Mouse (Mus musculus): Measurements from ENCODE around the gene Efhd2. TPM values are rescaled to one million over a fixed set of nuclear protein-coding genes. Genes with fewer than 3 reads are reported as not detected.

Efhd2 gene
- polyA plus RNA-seq, 1 experiment from 2014 or later = 112 TPM

DNA sequence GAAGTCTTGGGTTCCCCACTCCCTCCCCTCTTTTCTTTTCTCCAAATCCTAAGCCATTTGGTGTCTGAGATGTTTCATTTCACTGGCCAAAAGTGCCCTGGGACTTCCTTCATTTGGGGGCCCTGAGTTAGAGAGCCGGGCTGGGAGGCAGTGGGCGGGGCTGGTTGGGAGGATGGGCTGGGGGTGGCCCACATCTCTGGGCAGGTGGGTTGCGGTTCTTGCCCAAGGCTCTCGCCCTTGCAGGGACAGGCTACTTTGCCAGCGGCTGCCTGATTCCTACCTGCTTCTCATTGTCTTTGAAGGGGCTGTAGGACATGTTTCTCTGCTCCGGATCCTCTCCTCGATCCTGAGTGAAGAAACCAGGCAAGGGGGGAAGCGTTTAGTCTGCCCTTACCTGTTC is 24.2 kb upstream of the Efhd2 start:
- Histone ChIP-seq H3K27me3 (no peaks in the 10 kb centered on the region), H3K4me1 (peaks cover 70% of the 10 kb centered on the region), H3K27ac (replicated peaks) (peak overlapping the region; percentile 96), H3K9ac (replicated peaks) (no peak overlapping the region), H3K4me2 (replicated peaks) (no peak overlapping the region), H3K4me3 (no peak overlapping the region), H3K36me3 (no peaks in the 10 kb centered on the region), H3K9me3 (no peaks in the 10 kb centered on the region)
- 85% methylated on average over 8 of the region's 8 CpGs for WGBS
- ATAC-seq (ENCODE audit: low FRiP score, low read depth) = no peak

DNA sequence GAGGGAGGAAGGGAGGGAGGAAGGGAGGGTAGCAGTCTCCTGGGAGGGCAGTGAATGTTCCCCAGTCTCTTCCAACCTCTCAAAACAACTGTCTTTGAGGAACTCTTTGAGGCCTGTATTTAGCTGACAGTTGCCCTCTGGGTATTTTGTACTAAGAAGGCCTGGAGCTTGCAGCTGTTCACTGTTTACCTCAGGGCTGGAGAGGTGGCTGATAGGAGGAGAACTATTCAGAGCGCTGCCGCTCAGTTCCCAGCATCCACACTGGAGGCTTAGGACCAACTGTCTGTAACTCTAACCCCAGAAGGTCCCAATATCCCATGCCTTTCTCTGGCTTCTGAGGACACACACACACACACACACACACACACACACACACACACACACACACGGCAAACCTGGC is 23.1 kb upstream of the Efhd2 start:
- H3K4me3 ChIP-seq = no peak overlapping the region
- peaks cover 64% of the 10 kb centered on the region for H3K4me1 ChIP-seq
- no peaks in the 10 kb centered on the region for H3K27me3 ChIP-seq
- no peaks in the 10 kb centered on the region for H3K36me3 ChIP-seq
- H3K9ac ChIP-seq (replicated peaks) = no peak overlapping the region
- H3K4me2 ChIP-seq (replicated peaks) = no peak overlapping the region
- H3K27ac ChIP-seq (replicated peaks) = peak overlapping the region; percentile 96
- WGBS = 38% methylated on average over 3 of the region's 3 CpGs
- no peak for ATAC-seq (ENCODE audit: low FRiP score, low read depth)
- H3K9me3 ChIP-seq = no peaks in the 10 kb centered on the region

DNA sequence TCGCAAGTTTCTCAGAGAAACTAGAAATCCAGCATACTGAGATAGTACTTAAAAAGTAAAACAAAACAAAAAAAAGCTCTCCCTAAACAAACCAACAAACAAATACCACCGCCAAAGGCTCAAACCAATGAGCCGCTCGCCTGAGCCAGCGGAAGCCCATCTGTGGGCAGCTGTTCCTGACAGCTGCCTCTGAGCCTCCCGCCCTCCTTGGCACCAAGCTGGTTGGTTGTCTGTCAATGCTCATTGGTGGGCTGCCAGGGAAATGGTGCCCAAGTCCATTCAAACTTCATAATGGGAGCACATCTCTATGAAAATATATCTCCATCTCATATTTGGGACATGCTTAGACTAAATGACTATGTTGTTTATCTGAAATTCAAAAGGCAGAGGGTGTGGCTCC is 22.5 kb upstream of the Efhd2 start:
- Histone ChIP-seq H3K27ac (replicated peaks) (peak overlapping the region; percentile 96; the same call in 1 of the 2 replicates), H3K27me3 (no peaks in the 10 kb centered on the region), H3K9ac (replicated peaks) (no peak overlapping the region), H3K4me1 (peaks cover 58% of the 10 kb centered on the region), H3K4me2 (replicated peaks) (no peak overlapping the region), H3K9me3 (no peaks in the 10 kb centered on the region), H3K4me3 (no peak overlapping the region), H3K36me3 (no peaks in the 10 kb centered on the region)
- 87% methylated on average over 6 of the region's 6 CpGs for WGBS
- ATAC-seq (ENCODE audit: low FRiP score, low read depth) = no peak

DNA sequence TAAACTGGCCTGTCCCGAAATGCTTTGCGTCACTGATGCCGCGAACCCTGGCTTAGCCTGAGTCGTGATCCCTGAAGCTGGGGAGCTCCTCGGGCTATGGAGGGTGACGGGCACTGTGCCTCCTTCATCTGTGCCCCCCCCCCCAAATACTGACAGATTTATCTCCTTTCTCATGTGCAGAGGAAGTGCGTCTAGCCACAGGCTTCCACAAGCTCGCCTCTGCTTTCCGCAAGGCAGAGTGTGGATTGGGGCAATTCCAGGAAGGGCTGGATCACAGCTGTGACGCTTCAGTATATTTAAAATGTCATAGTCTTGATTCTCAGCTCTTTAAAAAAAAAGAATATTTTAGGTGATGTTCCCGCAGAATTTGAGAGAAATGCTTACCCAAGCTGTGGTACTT is 21.1 kb upstream of the Efhd2 start:
- Histone ChIP-seq H3K4me3 (no peak overlapping the region), H3K4me1 (peaks cover 44% of the 10 kb centered on the region), H3K9ac (replicated peaks) (no peak overlapping the region), H3K27me3 (no peaks in the 10 kb centered on the region), H3K36me3 (no peaks in the 10 kb centered on the region), H3K9me3 (no peaks in the 10 kb centered on the region), H3K4me2 (replicated peaks) (no peak overlapping the region), H3K27ac (replicated peaks) (no peak overlapping the region)
- 86% methylated on average over 12 of the region's 12 CpGs for WGBS
- ATAC-seq (ENCODE audit: low FRiP score, low read depth) = no peak

DNA sequence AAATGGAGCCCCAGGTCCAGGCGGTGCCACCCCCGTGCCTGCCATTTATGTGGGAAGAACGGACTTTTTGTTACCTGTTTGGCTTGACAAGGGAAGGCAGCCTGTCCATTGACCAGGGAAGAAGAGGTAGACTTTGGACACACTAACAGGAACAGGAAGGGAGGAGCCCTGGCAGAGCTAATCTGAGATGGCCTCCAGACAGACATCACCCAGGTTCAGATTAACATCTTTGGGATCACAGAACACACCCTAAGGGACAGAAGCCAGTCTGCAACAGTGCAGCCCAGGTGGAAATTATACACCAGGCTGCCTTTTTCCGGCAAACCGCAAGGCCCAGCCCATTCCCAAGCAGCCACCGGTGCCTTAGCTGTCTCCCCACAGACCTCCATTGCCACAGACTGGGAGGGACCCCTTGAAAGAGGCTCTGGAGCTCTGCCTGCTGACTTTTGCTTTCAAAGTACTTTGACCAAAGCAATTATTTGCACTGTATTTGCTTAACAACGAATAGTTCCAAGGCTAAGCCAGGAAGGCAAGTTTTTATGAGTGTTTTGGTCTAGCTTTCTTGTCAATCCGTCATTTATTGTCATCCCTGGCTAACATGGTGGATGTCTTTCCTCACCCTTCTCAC is 18.6 kb upstream of the Efhd2 start:
- ATAC-seq (ENCODE audit: low FRiP score, low read depth) = no peak
- Histone ChIP-seq H3K4me3 (no peak overlapping the region), H3K9ac (replicated peaks) (no peak overlapping the region), H3K36me3 (no peaks in the 10 kb centered on the region), H3K9me3 (no peaks in the 10 kb centered on the region), H3K4me2 (replicated peaks) (no peak overlapping the region), H3K27me3 (no peaks in the 10 kb centered on the region), H3K4me1 (peaks cover 20% of the 10 kb centered on the region), H3K27ac (replicated peaks) (no peak overlapping the region)
- WGBS = 88% methylated on average over 8 of the region's 8 CpGs

DNA sequence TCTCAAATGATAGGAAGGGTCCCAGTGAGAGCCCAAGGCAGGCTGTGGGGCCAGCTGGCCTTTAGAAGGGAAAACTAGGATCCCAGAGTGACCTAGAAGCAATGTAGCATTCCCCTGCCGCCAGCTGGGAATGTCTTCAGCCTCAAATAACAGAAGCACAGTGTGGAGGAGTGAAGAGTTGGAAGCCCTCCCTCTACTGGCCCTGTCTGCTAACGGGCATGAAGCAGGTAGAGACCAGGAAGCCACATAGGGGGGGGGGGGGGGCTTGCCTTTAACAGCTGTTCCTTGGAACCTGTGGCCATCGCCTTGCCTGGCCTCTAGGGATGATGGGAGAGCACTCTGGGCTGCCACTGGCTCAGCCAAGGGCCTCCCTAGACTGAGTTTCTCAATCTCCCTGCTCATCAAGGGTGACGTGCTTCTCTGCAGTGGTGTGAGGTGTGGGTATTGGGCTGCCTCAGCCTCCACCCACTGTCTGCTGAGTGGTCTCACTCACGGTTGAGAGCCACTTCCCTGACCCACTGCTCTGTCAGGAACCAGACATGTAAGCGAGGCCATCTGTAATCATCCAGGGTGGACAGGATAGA is 11.8 kb upstream of the Efhd2 start:
- H3K4me1 ChIP-seq = peaks cover 3% of the 10 kb centered on the region; the same call in 1 of the 2 replicates
- 48% methylated on average over 6 of the region's 6 CpGs for WGBS
- no peak overlapping the region for H3K4me2 ChIP-seq (replicated peaks)
- H3K9me3 ChIP-seq = no peaks in the 10 kb centered on the region
- no peak for ATAC-seq (ENCODE audit: low FRiP score, low read depth)
- no peaks in the 10 kb centered on the region for H3K36me3 ChIP-seq
- peaks cover 7% of the 10 kb centered on the region for H3K27me3 ChIP-seq
- no peak overlapping the region for H3K9ac ChIP-seq (replicated peaks)
- H3K27ac ChIP-seq (replicated peaks) = no peak overlapping the region
- H3K4me3 ChIP-seq = no peak overlapping the region

DNA sequence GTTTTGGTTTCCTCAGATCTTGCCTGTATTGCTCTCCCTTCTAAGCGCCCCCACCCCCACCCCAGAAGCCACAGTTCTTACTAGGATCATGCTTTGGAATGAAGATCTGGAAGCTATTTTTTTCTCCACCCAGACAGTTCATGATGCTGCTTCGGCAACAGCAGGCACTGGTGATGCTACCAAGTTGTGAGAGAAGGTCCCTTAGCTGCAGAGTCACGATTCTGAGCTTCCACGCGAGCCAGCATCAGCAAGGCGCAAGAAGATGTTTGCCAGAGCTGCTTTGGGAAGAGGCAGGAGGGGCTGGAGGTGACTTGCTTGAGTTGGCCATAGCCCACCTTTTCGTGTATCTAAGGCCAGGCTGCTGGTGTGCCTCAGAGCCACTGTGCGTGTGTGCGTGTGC is 10.7 kb upstream of the Efhd2 start:
- H3K4me2 ChIP-seq (replicated peaks) = no peak overlapping the region
- peaks cover 7% of the 10 kb centered on the region for H3K27me3 ChIP-seq
- no peaks in the 10 kb centered on the region for H3K36me3 ChIP-seq
- H3K4me1 ChIP-seq = peaks cover 3% of the 10 kb centered on the region; the same call in 1 of the 2 replicates
- 80% methylated on average over 9 of the region's 9 CpGs for WGBS
- H3K27ac ChIP-seq (replicated peaks) = no peak overlapping the region
- no peak overlapping the region for H3K4me3 ChIP-seq
- no peak overlapping the region for H3K9ac ChIP-seq (replicated peaks)
- no peak for ATAC-seq (ENCODE audit: low FRiP score, low read depth)
- H3K9me3 ChIP-seq = no peaks in the 10 kb centered on the region

DNA sequence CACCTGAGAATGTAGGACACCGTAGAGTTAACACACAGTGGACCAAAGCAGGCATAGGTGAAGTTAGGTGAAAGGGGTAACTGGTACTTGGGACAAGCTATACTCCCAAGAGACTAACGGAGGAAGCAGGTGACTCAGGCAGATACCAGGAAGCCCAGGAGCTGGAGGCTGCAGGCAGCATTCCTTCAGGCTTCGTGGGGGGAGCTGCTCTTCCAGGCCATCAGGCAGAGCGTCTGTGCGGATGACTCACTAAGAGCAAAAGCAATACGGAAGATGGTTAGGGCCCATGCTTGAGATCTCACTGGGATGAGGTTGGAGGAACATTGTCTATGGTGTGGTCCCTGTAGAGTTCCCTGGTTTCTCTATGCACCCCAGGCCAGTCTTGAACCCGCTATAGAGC is 8.1 kb upstream of the Efhd2 start:
- Histone ChIP-seq H3K27me3 (peaks cover 5% of the 10 kb centered on the region), H3K9me3 (no peaks in the 10 kb centered on the region), H3K36me3 (no peaks in the 10 kb centered on the region), H3K27ac (replicated peaks) (no peak overlapping the region), H3K4me1 (peaks cover 3% of the 10 kb centered on the region; the same call in 1 of the 2 replicates), H3K4me2 (replicated peaks) (no peak overlapping the region), H3K4me3 (no peak overlapping the region), H3K9ac (replicated peaks) (no peak overlapping the region)
- WGBS = 93% methylated on average over 7 of the region's 7 CpGs
- no peak for ATAC-seq (ENCODE audit: low FRiP score, low read depth)

DNA sequence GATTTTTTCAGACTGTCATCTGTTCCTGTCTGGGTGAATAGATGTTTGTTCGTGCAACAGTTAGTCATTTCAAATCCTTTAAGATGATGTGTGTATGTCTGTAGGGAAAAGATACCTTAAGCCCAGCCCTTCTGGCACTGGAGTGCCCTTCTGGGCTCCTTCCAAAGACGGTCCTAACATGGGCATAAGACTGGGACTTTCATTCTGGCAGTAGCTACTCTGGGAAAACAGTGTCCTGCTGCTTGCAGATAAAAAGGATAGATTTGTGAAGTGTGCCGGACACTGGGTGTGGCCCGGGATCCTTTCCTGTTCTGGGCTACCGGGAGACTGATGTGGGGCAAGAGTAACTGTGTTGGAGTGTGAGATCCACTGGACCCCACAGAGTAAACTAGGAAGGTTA is 7.2 kb upstream of the Efhd2 start:
- 0 out of 2 replicates have a peak, but pooled peaks cover 4% of the 10 kb centered on the region for H3K27me3 ChIP-seq

DNA sequence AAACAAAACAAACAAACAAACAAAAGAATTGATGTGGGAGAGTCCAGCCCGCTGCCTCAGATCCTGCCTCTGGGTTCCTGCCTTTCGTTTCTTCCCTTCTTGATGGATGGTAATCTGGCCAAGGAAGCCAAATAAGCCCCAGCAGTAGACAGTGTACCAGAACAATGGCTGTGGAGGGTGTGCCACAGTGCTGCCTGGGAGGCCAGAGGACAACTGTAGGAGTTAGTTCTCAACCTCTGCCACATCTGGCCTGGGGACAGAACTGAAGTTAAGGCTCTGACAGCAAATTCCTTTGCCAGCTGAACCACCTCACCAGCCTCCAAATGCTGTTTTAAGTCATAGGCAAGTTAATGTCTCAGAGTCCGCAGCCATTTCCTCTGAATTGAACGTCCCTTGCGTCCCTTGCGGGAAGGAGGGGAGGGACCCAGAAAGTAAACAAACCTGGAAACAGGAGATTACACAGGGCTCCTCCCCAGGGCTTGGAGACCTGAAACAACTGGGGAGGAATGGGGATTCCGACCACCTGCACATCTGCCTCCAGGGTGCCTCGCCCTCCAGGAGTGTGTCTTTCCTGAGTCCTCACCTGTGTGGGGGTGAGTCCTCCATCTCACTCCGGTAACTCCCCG is 6.7 kb upstream of the Efhd2 start:
- no peak overlapping the region for H3K4me3 ChIP-seq
- no peak overlapping the region for H3K9ac ChIP-seq (replicated peaks)
- no peaks in the 10 kb centered on the region for H3K36me3 ChIP-seq
- H3K27ac ChIP-seq (replicated peaks) = no peak overlapping the region
- H3K27me3 ChIP-seq = peaks cover 7% of the 10 kb centered on the region; the same call in 1 of the 2 replicates
- no peaks in the 10 kb centered on the region for H3K9me3 ChIP-seq
- ATAC-seq (ENCODE audit: low FRiP score, low read depth) = no peak
- peaks cover under 1% of the 10 kb centered on the region; the same call in 1 of the 2 replicates for H3K4me1 ChIP-seq
- H3K4me2 ChIP-seq (replicated peaks) = no peak overlapping the region
- 74% methylated on average over 10 of the region's 10 CpGs for WGBS

More for the DNA sequence above, 7.2 kb upstream of the Efhd2 start:
- WGBS = 81% methylated on average over 5 of the region's 5 CpGs
- Histone ChIP-seq H3K9ac (replicated peaks) (no peak overlapping the region), H3K4me3 (no peak overlapping the region), H3K4me2 (replicated peaks) (no peak overlapping the region), H3K4me1 (peaks cover 3% of the 10 kb centered on the region; the same call in 1 of the 2 replicates), H3K27ac (replicated peaks) (no peak overlapping the region), H3K36me3 (no peaks in the 10 kb centered on the region), H3K9me3 (no peaks in the 10 kb centered on the region)
- ATAC-seq (ENCODE audit: low FRiP score, low read depth) = no peak

DNA sequence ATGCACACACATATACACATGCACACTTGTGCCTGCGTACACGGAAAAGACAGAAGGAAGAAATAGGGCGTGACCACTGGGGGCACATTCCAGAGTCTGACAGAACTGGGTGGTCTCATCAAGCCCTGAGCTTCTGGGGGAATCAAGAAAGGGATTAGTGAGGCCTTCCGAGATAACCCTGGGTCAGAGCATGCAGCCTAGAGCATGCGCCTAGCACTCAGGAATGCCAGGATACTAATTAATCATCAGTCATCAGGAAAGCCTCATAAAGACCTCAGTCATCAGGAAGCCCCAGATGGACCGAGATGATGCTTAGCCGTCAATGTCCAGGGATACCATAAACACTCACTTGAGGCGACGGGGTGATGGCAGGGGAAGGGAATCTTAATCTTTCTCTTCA is 5.2 kb upstream of the Efhd2 start:
- no peak overlapping the region for H3K27ac ChIP-seq (replicated peaks)

DNA sequence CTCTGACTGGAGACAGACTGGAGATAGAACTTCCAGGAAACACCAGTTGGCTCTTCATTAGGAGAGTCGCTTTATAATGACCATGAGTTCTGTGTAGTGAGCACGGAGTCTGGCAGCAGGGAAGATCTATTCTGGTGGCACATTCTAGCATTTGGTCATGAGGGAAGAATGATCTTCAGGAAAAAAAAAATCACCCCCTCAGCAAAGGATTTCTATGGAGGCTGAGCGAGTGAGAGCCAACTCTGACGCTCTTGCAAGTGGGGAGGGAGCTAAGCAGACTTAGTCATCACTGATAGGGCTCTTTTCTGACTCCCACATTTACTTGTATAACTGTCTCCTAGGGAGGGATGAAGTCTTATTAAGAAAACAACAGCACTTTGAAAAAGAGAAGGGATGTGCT is 4.4 kb upstream of the Efhd2 start:
- H3K9ac ChIP-seq (replicated peaks) = no peak overlapping the region
- H3K27me3 ChIP-seq = peaks cover 10% of the 10 kb centered on the region; the same call in 1 of the 2 replicates
- no peaks in the 10 kb centered on the region for H3K36me3 ChIP-seq
- H3K9me3 ChIP-seq = no peaks in the 10 kb centered on the region
- no peak overlapping the region for H3K4me3 ChIP-seq
- no peak overlapping the region for H3K27ac ChIP-seq (replicated peaks)
- H3K4me2 ChIP-seq (replicated peaks) = no peak overlapping the region
- WGBS = 78% methylated on average over 4 of the region's 4 CpGs
- peaks cover 12% of the 10 kb centered on the region for H3K4me1 ChIP-seq
- no peak for ATAC-seq (ENCODE audit: low FRiP score, low read depth)

More for the DNA sequence above, 5.2 kb upstream of the Efhd2 start:
- no peak overlapping the region for H3K4me3 ChIP-seq
- H3K27me3 ChIP-seq = peaks cover 10% of the 10 kb centered on the region; the same call in 1 of the 2 replicates
- ATAC-seq (ENCODE audit: low FRiP score, low read depth) = no peak
- H3K36me3 ChIP-seq = no peaks in the 10 kb centered on the region
- no peaks in the 10 kb centered on the region for H3K9me3 ChIP-seq
- H3K4me1 ChIP-seq = peaks cover 8% of the 10 kb centered on the region
- 65% methylated on average over 9 of the region's 9 CpGs for WGBS
- H3K4me2 ChIP-seq (replicated peaks) = no peak overlapping the region
- no peak overlapping the region for H3K9ac ChIP-seq (replicated peaks)
